Mouse (Mus musculus) forebrain, postnatal 0 days (tissue): ENCODE results near the gene 4930432K21Rik. TPM values are rescaled to one million over a fixed set of nuclear protein-coding genes. Genes with fewer than 3 reads are reported as not detected.
A peak's percentile ranks its signal among the peaks of the same experiment; 100 is the strongest.

Source experiments
- ATAC-seq: fragments of 200-750 bp; cut with Nextera tagmentation; 2 replicates; pipeline ENCODE4 v1.8.0; 2017; ENCODE audit warnings: mild to moderate bottlenecking, moderate library complexity
- DNase-seq: peaks from one replicate; pipeline ENCODE4 v3.0.0-alpha.2; 2015
- H3K27ac ChIP-seq: fragments of 300-500 bp; sonication (generic); 2 replicates; pipeline ENCODE4 v1.5.1; 2014; ENCODE audit warnings: low read depth, mild to moderate bottlenecking, antibody characterized with exemption, low read length, moderate library complexity, mixed read lengths
- H3K27me3 ChIP-seq: fragments of 300-500 bp; sonication (generic); 2 replicates; pipeline ENCODE4 v1.6.1; 2014; ENCODE audit warnings: mild to moderate bottlenecking, low read length, mixed read lengths; ENCODE audit not compliant: insufficient read depth
- H3K36me3 ChIP-seq: fragments of 300-500 bp; sonication (generic); 2 replicates; pipeline ENCODE4 v1.6.1; 2014; ENCODE audit warnings: mild to moderate bottlenecking, moderate library complexity; ENCODE audit not compliant: insufficient read depth
- H3K4me1 ChIP-seq: fragments of 300-500 bp; sonication (generic); 2 replicates; pipeline ENCODE4 v1.6.1; 2014; ENCODE audit warnings: antibody characterized with exemption; ENCODE audit not compliant: insufficient read depth
- H3K4me2 ChIP-seq: fragments of 300-500 bp; sonication (generic); 2 replicates; pipeline ENCODE4 v1.6.1; 2014; ENCODE audit warnings: low read depth, mild to moderate bottlenecking, moderate library complexity
- H3K4me3 ChIP-seq: fragments of 300-500 bp; sonication (generic); 2 replicates; pipeline ENCODE4 v1.5.1; 2014; ENCODE audit warnings: low read depth, low read length, mixed read lengths
- H3K9ac ChIP-seq: fragments of 300-500 bp; sonication (generic); 2 replicates; pipeline ENCODE4 v1.6.1; 2014; ENCODE audit warnings: mild to moderate bottlenecking
- H3K9me3 ChIP-seq: fragments of 300-500 bp; sonication (generic); 2 replicates; pipeline ENCODE4 v1.6.1; 2016; ENCODE audit warnings: low read length
- CTCF ChIP-seq: sonication (generic); IDR thresholded peaks from 2 replicates; pipeline ENCODE4 v1.5.1; 2016; ENCODE audit warnings: antibody characterized with exemption, control low read depth, low read depth
- WGBS: fragments of 180-500 bp; shearing (Covaris S2); extraction: QIAGEN DNeasy Blood & Tissue Kit; methylation state at CpG from one replicate; pipeline ENCODE4 v1.1.7; 2014; 5-methylcytosine and 5-hydroxymethylcytosine counted together
- polyA plus RNA-seq: library from polyadenylated mRNA; unstranded; fragments of >200 nt; fragmentation: Nextera tagmentation; extraction: Ambion mirVana; gene quantifications from 2 replicates; pipeline ENCODE4 v1.2.1, GENCODE M21; 2015
- total RNA-seq: library from RNA; depleted of rRNA; stranded (reverse); fragments of >200 nt; gene quantifications from 2 replicates; pipeline ENCODE4 v1.2.3, GENCODE M21; 2014; rRNA removed

Gene 4930432K21Rik
- 3.5 and 6.0 TPM in 2 replicates for total RNA-seq
- 2.4 and 3.3 TPM in 2 replicates for polyA plus RNA-seq

GRCm38 (mm10) chr8:84147769-84148530 lies at the start of gene 4930432K21Rik, which contains the start of gene Cc2d1a:
TSS of gene 4930432K21Rik (plus strand) at chr8:84148025.
TSS of gene Cc2d1a (minus strand) at chr8:84147936.
- no peaks in the 10 kb centered on the region for H3K27me3 ChIP-seq
- peak within 1 kb of the TSS; percentile 79 for H3K9ac ChIP-seq
- no peaks in the 10 kb centered on the region for H3K9me3 ChIP-seq
- H3K27ac ChIP-seq, result peak within 1 kb of the TSS; percentile 47; the same call in 1 of the 2 replicates
- H3K4me1 ChIP-seq, result peaks cover 18% of the 10 kb centered on the region
- 18% methylated on average over 49 of the region's 49 CpGs for WGBS
- ATAC-seq, result peak; percentile 98
- peaks cover 21% of the 10 kb centered on the region for H3K36me3 ChIP-seq
- H3K4me2 ChIP-seq, result peak within 1 kb of the TSS; percentile 88
- peak; percentile 97 for DNase-seq
- H3K4me3 ChIP-seq, result peak within 1 kb of the TSS; percentile 63
- TF ChIP-seq CTCF, result no peak

GRCm38 (mm10) chr8:84098376-84098775 lies 49.4 kb upstream of the 4930432K21Rik start:
- Histone ChIP-seq H3K9me3 (no peaks in the 10 kb centered on the region), H3K4me1 (peaks cover 4% of the 10 kb centered on the region; the same call in 1 of the 2 replicates), H3K9ac (no peak overlapping the region), H3K4me3 (no peak overlapping the region), H3K27me3 (no peaks in the 10 kb centered on the region), H3K4me2 (no peak overlapping the region), H3K36me3 (peaks cover 66% of the 10 kb centered on the region), H3K27ac (no peak overlapping the region)
- DNase-seq (no peak), ATAC-seq (no peak)
- TF ChIP-seq CTCF, result no peak
- 93% methylated on average over 7 of the region's 7 CpGs for WGBS

GRCm38 (mm10) chr8:84101476-84102270 lies 46.2 kb upstream of the 4930432K21Rik start:
- no peak for DNase-seq
- H3K9me3 ChIP-seq, result no peaks in the 10 kb centered on the region
- H3K9ac ChIP-seq, result no peak overlapping the region
- H3K36me3 ChIP-seq, result peaks cover 37% of the 10 kb centered on the region
- H3K4me3 ChIP-seq, result no peak overlapping the region
- ATAC-seq, result no peak
- H3K27me3 ChIP-seq, result no peaks in the 10 kb centered on the region
- H3K4me1 ChIP-seq, result peaks cover 9% of the 10 kb centered on the region; the same call in 1 of the 2 replicates
- H3K4me2 ChIP-seq, result no peak overlapping the region
- no peak overlapping the region for H3K27ac ChIP-seq
- TF ChIP-seq CTCF, result no peak
- WGBS, result 90% methylated on average over 25 of the region's 25 CpGs

- DNase-seq, result no peak
- no peaks in the 10 kb centered on the region for H3K27me3 ChIP-seq
- peak overlapping the region; percentile 65 for H3K4me2 ChIP-seq
- no peak for ATAC-seq
- peaks cover 18% of the 10 kb centered on the region for H3K36me3 ChIP-seq
- H3K4me3 ChIP-seq, result peak overlapping the region; percentile 73
- WGBS, result 50% methylated on average over 3 of the region's 3 CpGs
- peaks cover 9% of the 10 kb centered on the region; the same call in 1 of the 2 replicates for H3K4me1 ChIP-seq
- H3K27ac ChIP-seq, result peak overlapping the region; percentile 88
- no peaks in the 10 kb centered on the region for H3K9me3 ChIP-seq
- no peak for TF ChIP-seq CTCF
- H3K9ac ChIP-seq, result peak overlapping the region; percentile 62
These were observed 44.2 kb upstream of the 4930432K21Rik start for GRCm38 (mm10) chr8:84103601-84104000.

DNA sequence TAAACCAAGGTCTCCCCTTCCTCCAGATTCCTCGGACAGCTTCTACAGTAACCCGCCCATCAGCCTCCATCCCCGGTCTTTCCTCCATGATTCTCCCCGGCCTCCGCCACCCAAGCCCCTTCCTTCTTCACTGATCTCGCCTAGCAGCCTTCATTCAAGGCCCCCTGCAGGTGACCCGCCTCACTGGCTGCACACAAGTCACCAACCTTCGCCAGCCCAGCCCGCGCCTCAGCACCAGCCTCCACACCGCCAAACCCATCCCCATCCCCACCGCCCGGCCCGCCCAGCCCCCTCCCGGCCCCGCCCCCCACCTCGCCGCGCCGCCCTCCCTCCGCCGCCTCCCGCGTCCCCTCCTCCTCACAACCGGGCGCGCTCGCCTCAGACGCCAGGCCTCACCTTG lies 43.6 kb upstream of the 4930432K21Rik start:
- H3K27me3 ChIP-seq, result no peaks in the 10 kb centered on the region
- H3K9ac ChIP-seq, result peak overlapping the region; percentile 62
- H3K4me3 ChIP-seq, result peak overlapping the region; percentile 73
- ATAC-seq (peak; percentile 62), DNase-seq (peak; percentile 67)
- 1% methylated on average over 28 of the region's 29 CpGs for WGBS
- H3K4me1 ChIP-seq, result peaks cover 9% of the 10 kb centered on the region; the same call in 1 of the 2 replicates
- peak overlapping the region; percentile 88 for H3K27ac ChIP-seq
- H3K9me3 ChIP-seq, result no peaks in the 10 kb centered on the region
- H3K4me2 ChIP-seq, result peak overlapping the region; percentile 65
- peak; percentile 39 for TF ChIP-seq CTCF
- H3K36me3 ChIP-seq, result peaks cover 12% of the 10 kb centered on the region

DNA sequence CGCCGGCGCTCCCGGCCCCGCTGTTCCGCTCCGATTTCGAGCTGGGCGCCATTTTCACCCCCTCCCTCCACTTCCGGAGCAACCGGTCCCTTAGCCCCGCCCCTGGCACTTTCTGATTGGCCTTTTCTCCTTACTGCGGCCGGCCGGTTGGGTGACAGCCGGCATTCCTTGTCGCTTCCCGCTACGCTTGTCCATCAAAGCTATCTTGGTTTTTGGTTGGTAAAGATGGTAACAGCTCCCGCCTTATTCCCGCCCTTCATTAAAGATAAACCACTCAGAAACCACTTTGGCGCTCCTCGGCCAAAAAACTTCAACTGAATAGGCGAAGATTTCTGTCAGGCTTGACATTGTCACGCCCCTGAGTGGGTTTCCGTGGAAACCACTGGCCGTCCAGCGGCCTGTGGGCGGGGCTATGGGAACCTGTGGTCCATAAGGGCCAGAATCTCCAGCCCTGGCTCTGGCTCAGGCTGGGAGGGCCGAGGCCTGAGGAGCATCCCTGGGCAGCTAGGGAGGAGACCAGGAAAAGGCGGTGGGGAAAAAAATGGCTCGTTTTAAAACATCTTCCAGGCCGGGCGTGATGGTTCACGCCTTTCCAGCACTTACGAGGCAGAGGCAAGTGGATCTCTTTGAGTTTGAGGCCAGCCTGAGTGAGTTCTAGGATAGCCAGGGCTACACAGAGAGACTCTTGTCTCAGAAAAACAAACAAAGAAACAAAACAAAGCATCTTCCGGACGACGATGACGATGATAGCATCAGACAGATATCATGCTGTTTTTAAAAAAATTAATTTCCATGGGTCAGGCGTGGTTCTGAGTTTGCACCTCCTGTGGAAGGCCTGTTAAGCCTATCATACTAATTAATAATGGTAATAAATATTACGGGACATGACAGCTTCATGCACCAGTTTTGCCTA lies 42.9 kb upstream of the 4930432K21Rik start, which contains the start of gene Dcaf15:
TSS of gene Dcaf15 (minus strand) at position 72 of the 913 bp plus-strand sequence.
- H3K4me1 ChIP-seq, result peaks cover 9% of the 10 kb centered on the region; the same call in 1 of the 2 replicates
- peak within 1 kb of the TSS; percentile 88 for H3K27ac ChIP-seq
- H3K9me3 ChIP-seq, result no peaks in the 10 kb centered on the region
- H3K4me2 ChIP-seq, result peak within 1 kb of the TSS; percentile 65
- peak; percentile 97 for ATAC-seq
- peak within 1 kb of the TSS; percentile 62 for H3K9ac ChIP-seq
- H3K36me3 ChIP-seq, result peaks cover 12% of the 10 kb centered on the region
- DNase-seq, result peak; percentile 99
- H3K4me3 ChIP-seq, result peak within 1 kb of the TSS; percentile 73
- 6% methylated on average over 41 of the region's 42 CpGs for WGBS
- no peaks in the 10 kb centered on the region for H3K27me3 ChIP-seq
- TF ChIP-seq CTCF, result no peak
